Mouse (Mus musculus) heart, postnatal 0 days (tissue): ENCODE measurements around the gene C1galt1c1.

Source experiments
- CTCF ChIP-seq: IDR thresholded peaks from 2 replicates; pipeline ENCODE4 v1.5.1; 2016; ENCODE audit warnings: antibody characterized with exemption, control low read depth, low read depth
- EP300 ChIP-seq: IDR thresholded peaks from 2 replicates; pipeline ENCODE4 v1.6.1; 2016; ENCODE audit warnings: antibody characterized with exemption, low read depth

GRCm38 (mm10) chrX:38634801-38635637 is at the start of gene C1galt1c1:
- TF ChIP-seq CTCF (no peak), EP300 (no peak)
